Mouse (Mus musculus): ENCODE data around the gene Atxn2.
"Not testable (repeated sequence)": the region's sequence is repeated elsewhere in the genome, so short reads cannot be mapped to it uniquely, and the experiment has no call there.

Gene Atxn2

GRCm38 (mm10) chr5:121837441-121838340, 126.6 kb downstream of the Atxn2 start, which contains the start of gene Sh2b3:
Gene Sh2b3 (minus strand): TSS chr5:121837646.
- peak; percentile 79 for DNase-seq

- DNase-seq: peak; percentile 84
Measured at GRCm38 (mm10) chr5:121838341-121839127, 127.4 kb downstream of the Atxn2 start.

GRCm38 (mm10) chr5:121839128-121839473, 128.0 kb downstream of the Atxn2 start:
- no peak for DNase-seq

- DNase-seq: no peak
Measured at GRCm38 (mm10) chr5:121841516-121841915, 130.4 kb downstream of the Atxn2 start.

GRCm38 (mm10) chr5:121841973-121842372, 130.8 kb downstream of the Atxn2 start:
- no peak for DNase-seq

- DNase-seq: peak; percentile 89
Measured at GRCm38 (mm10) chr5:121842665-121843118, 131.6 kb downstream of the Atxn2 start.

GRCm38 (mm10) chr5:121843138-121843905, 132.2 kb downstream of the Atxn2 start:
- peak; percentile 51 for DNase-seq

- no peak for DNase-seq
Measured at GRCm38 (mm10) chr5:121845361-121845760, 134.2 kb downstream of the Atxn2 start.

- no peak for DNase-seq
Measured at GRCm38 (mm10) chr5:121846322-121846721, 135.2 kb downstream of the Atxn2 start.

GRCm38 (mm10) chr5:121847269-121847668, 136.1 kb downstream of the Atxn2 start:
- DNase-seq: not testable (repeated sequence)

GRCm38 (mm10) chr5:121848035-121848519, 136.9 kb downstream of the Atxn2 start:
- peak; percentile 77 for DNase-seq

- DNase-seq: peak; percentile 96
Measured at GRCm38 (mm10) chr5:121848743-121849142, 137.6 kb downstream of the Atxn2 start, which contains the start of gene Pheta1. Gene Pheta1 (plus strand): TSS chr5:121848984.

- no peak for DNase-seq
Measured at GRCm38 (mm10) chr5:121849478-121850349, 138.6 kb downstream of the Atxn2 start.

- peak; percentile 87 for DNase-seq
Measured at GRCm38 (mm10) chr5:121853368-121854051, 142.4 kb downstream of the Atxn2 start.

- no peak for DNase-seq
Measured at GRCm38 (mm10) chr5:121854768-121855167, 143.6 kb downstream of the Atxn2 start.

- no peak for DNase-seq
Measured at GRCm38 (mm10) chr5:121856740-121857139, 145.6 kb downstream of the Atxn2 start.

- DNase-seq: no peak
Measured at GRCm38 (mm10) chr5:121858427-121858826, 147.3 kb downstream of the Atxn2 start.

GRCm38 (mm10) chr5:121861964-121862363, 150.8 kb downstream of the Atxn2 start:
- DNase-seq: no peak

- no peak for DNase-seq
Measured at GRCm38 (mm10) chr5:121864330-121864729, 153.2 kb downstream of the Atxn2 start.
